Mouse (Mus musculus) lung, embryonic 15.5 days (tissue): ENCODE results near the gene H2-Eb1. TPM values are rescaled to one million over a fixed set of nuclear protein-coding genes. Genes with fewer than 3 reads are reported as not detected.

ENCODE experiments used
- ATAC-seq: fragments of 200-750 bp; cut with Nextera tagmentation; 2 replicates; pipeline ENCODE4 v1.8.0; 2017; ENCODE audit warnings: moderate number of reproducible peaks, borderline replicate concordance; ENCODE audit not compliant: low FRiP score, low TSS enrichment; ENCODE audit errors: extremely low read depth
- H3K27ac ChIP-seq: fragments of 300-500 bp; sonication (generic); 2 replicates; pipeline ENCODE4 v1.5.1; 2015; ENCODE audit warnings: moderate library complexity, mild to moderate bottlenecking, inconsistent platforms
- H3K27me3 ChIP-seq: fragments of 300-500 bp; sonication (generic); 2 replicates; pipeline ENCODE4 v1.6.1; 2015; ENCODE audit warnings: inconsistent platforms
- H3K36me3 ChIP-seq: fragments of 300-500 bp; sonication (generic); 2 replicates; pipeline ENCODE4 v1.6.1; 2015; ENCODE audit warnings: inconsistent platforms
- H3K4me1 ChIP-seq: fragments of 300-500 bp; sonication (generic); 2 replicates; pipeline ENCODE4 v1.6.1; 2015; ENCODE audit warnings: inconsistent platforms
- H3K4me2 ChIP-seq: fragments of 300-500 bp; sonication (generic); 2 replicates; pipeline ENCODE4 v1.6.1; 2015; ENCODE audit warnings: inconsistent platforms, mild to moderate bottlenecking, moderate library complexity
- H3K4me3 ChIP-seq: fragments of 300-500 bp; sonication (generic); 2 replicates; pipeline ENCODE4 v1.5.1; 2015; ENCODE audit warnings: mild to moderate bottlenecking, inconsistent platforms
- H3K9ac ChIP-seq: fragments of 300-500 bp; sonication (generic); 2 replicates; pipeline ENCODE4 v1.6.1; 2015; ENCODE audit warnings: inconsistent platforms
- H3K9me3 ChIP-seq: fragments of 300-500 bp; sonication (generic); 2 replicates; pipeline ENCODE4 v1.6.1; 2016; ENCODE audit warnings: inconsistent platforms
- WGBS: fragments of 180-500 bp; shearing (Covaris S2); methylation state at CpG from one replicate; pipeline ENCODE4 v1.1.7; 2015; 5-methylcytosine and 5-hydroxymethylcytosine counted together
- polyA plus RNA-seq: library from polyadenylated mRNA; unstranded; fragments of >200 nt; fragmentation: Nextera tagmentation; extraction: Ambion mirVana; gene quantifications from 2 replicates; pipeline ENCODE4 v1.2.1, GENCODE M21; 2015

H2-Eb1 gene
- polyA plus RNA-seq, 1 experiment from 2014 or later = 12.0 TPM

DNA sequence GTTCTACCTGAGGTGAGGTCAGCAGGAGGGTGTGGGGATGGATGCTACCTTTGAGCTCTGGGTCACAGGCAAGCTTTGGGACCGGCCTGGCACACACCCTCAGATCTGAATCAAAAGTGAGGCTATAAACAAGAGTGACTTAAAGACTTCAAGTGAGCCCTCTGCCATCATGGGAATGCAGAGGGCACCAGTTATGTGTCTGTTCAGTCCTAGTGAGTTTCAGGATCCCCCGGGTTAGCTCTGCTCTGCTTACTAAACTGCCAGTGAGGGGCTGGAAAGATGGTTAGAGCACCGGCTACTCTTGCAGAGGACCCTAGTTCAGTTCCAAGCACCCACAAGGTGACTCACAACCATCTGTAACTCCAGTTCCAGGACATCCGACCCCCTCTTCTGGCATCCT lies 13.1 kb upstream of the H2-Eb1 start:
- Histone ChIP-seq H3K9ac (no peak overlapping the region), H3K4me1 (no peaks in the 10 kb centered on the region), H3K4me2 (no peak overlapping the region), H3K27ac (no peak overlapping the region), H3K4me3 (no peak overlapping the region), H3K9me3 (no peaks in the 10 kb centered on the region), H3K36me3 (no peaks in the 10 kb centered on the region), H3K27me3 (no peaks in the 10 kb centered on the region)
- ATAC-seq = no peak
- 84% methylated on average over 4 of the region's 4 CpGs for WGBS

DNA sequence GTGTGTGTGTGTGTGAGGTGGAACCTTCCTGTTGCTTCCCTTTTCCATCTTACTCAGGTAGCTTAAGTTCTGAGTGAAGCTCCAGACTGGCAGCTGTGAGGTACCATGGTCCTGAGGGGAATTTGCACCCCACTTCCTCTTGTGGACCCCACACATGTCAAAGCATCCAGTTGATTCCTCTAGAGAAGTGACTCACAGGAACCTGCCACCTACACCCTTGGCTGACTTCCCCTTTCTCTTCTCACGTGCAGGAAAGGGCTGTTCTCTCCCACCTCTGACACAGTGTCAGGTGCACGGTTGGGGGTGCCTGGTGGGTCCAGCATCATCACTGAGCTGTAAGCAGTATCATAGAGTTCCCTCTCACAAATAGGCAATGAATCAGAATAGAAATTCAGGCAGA lies 12.1 kb upstream of the H2-Eb1 start:
- Histone ChIP-seq H3K4me2 (no peak overlapping the region), H3K4me1 (no peaks in the 10 kb centered on the region), H3K27ac (no peak overlapping the region), H3K27me3 (no peaks in the 10 kb centered on the region), H3K4me3 (no peak overlapping the region), H3K9me3 (no peaks in the 10 kb centered on the region), H3K36me3 (no peaks in the 10 kb centered on the region), H3K9ac (no peak overlapping the region)
- no peak for ATAC-seq
- 40% methylated on average over 2 of the region's 2 CpGs for WGBS

DNA sequence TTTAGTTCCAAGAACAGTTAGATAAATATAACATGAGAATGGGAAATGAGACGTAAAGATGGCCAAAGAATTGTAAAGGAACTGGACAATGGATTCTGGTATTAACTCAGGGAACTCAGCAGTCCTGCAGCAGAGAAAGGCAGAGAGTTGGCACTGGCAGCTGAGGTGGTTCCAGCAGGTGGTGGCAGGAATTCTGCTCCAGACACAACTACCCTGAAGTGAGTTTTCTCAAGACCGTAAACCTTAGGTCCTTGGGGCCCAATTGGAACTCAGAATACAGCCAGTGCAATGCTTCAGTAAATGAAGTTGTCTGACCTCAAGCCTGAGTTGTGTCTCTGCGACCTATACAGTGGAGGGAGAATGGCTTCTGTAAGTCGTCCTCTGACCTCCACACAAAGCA lies 11.4 kb upstream of the H2-Eb1 start:
- Histone ChIP-seq H3K27me3 (no peaks in the 10 kb centered on the region), H3K27ac (no peak overlapping the region), H3K36me3 (no peaks in the 10 kb centered on the region), H3K4me2 (no peak overlapping the region), H3K9ac (no peak overlapping the region), H3K9me3 (no peaks in the 10 kb centered on the region), H3K4me1 (no peaks in the 10 kb centered on the region), H3K4me3 (no peak overlapping the region)
- WGBS = 65% methylated on average over 4 of the region's 4 CpGs
- ATAC-seq = no peak

DNA sequence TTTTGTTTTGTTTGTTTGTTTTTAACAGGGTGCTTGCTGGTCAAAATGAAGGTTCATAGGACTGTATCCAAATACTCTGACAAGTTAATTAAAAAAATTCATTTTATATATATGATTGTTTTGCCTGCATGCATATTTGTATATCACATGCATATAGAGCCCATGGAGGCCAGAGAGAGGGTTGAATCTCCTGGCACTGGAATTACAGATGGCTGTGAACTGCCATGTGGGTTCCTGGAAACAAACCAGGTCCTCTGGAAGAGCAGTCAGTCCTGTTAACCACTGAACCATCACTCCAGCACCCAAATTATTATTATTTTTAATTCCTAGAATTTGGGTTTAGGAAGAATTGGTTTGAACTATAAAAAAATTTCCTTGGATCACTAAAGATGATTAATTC lies 10.4 kb upstream of the H2-Eb1 start:
- ATAC-seq = no peak
- H3K9ac ChIP-seq = no peak overlapping the region
- no peaks in the 10 kb centered on the region for H3K27me3 ChIP-seq
- no peaks in the 10 kb centered on the region for H3K36me3 ChIP-seq
- H3K4me1 ChIP-seq = no peaks in the 10 kb centered on the region
- no peaks in the 10 kb centered on the region for H3K9me3 ChIP-seq
- no peak overlapping the region for H3K27ac ChIP-seq
- no peak overlapping the region for H3K4me3 ChIP-seq
- H3K4me2 ChIP-seq = no peak overlapping the region

DNA sequence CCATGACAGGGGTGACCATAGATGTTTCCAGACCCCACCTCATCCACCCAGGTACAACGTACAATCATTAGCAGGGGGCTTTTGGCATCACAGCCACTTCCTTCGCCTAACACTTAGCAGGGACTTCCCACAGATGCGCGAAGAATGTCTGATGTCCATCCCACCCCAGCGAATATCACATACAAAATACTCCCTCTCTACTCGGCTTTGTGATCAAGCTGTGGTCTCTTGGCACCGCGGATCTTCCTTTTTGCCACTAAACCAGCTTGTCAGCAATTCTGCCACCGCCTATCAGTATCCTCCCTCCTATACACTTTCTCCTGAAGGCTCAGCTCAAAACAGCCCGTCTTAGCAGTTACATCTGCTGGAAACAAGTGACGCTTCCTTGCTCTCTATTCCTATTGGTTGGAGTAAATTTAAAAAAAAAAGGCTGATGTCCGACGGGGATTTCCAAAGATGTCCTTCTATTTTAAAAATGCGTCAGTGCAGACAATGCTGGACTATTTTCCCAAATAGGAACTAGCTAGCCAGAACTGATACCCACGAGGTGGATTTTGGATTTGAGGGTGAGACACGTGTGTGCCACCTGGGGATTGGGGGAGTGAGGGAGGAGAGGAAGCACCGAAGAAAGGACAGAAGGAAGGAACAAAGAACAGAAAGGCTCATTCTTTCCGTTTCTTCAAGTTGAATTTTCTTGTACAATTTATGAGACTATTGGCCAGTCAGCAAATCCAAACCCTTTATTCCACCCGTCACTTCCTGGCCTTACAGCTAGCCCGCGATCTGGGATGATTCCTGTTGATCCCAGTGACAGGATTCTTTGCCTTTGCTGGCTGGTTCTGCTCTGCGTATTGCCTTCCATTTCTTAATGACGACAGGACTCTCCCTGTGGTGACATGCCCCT lies 9.5 kb upstream of the H2-Eb1 start:
- Histone ChIP-seq H3K4me1 (no peaks in the 10 kb centered on the region), H3K36me3 (no peaks in the 10 kb centered on the region), H3K9ac (no peak overlapping the region), H3K27ac (no peak overlapping the region), H3K4me3 (peak overlapping the region; percentile 15; the same call in 1 of the 2 replicates), H3K9me3 (no peaks in the 10 kb centered on the region), H3K4me2 (peak overlapping the region; percentile 47), H3K27me3 (no peaks in the 10 kb centered on the region)
- peak; percentile 74; the same call in 1 of the 2 replicates for ATAC-seq
- 19% methylated on average over 23 of the region's 23 CpGs for WGBS

DNA sequence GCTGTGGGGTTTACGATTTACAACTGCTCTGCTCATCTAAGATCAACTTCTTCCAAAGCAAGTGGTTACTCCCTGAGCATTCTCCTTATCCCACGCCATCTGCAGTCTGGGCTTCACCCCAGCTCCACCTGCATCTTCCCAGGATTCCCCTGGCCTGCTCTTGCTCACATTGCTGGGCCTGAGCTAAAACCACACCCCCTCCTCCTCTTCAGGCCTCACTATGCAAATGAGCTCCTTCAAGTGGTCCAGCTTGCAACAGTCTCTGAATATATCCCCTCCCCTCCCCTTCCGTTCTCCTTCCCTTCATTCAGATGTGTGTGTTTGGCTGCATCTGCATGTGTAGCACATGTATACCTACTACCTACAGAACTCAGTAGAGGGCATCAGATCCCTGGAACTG lies 6.3 kb upstream of the H2-Eb1 start:
- Histone ChIP-seq H3K9ac (no peak overlapping the region), H3K4me3 (no peak overlapping the region), H3K27me3 (no peaks in the 10 kb centered on the region), H3K4me1 (no peaks in the 10 kb centered on the region), H3K9me3 (no peaks in the 10 kb centered on the region), H3K4me2 (no peak overlapping the region), H3K27ac (no peak overlapping the region), H3K36me3 (no peaks in the 10 kb centered on the region)
- ATAC-seq = no peak
- WGBS = 52% methylated on average over 3 of the region's 3 CpGs

DNA sequence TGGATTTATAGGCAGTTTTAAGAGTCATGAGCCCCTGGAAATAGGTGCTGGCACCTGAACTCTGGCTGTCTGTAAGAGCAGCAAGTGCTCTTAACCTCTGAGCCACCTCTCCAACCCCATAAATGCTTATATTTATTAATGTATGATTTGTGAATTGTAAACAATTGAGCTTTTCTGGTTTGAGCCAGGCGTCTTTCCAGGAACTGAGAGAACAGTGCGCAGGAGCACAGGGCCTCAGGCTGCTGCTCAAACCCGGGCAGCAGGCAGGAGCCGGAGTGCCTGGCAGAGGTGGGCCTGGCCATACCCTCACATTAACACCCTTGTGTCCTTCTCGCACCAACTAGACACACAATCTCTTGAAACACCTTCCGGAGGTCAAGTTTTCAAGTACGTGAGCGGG lies 5.6 kb upstream of the H2-Eb1 start:
- no peak overlapping the region for H3K9ac ChIP-seq
- no peaks in the 10 kb centered on the region for H3K36me3 ChIP-seq
- H3K27me3 ChIP-seq = no peaks in the 10 kb centered on the region
- no peak overlapping the region for H3K4me2 ChIP-seq
- H3K4me3 ChIP-seq = no peak overlapping the region
- 70% methylated on average over 8 of the region's 8 CpGs for WGBS
- no peaks in the 10 kb centered on the region for H3K9me3 ChIP-seq
- no peaks in the 10 kb centered on the region for H3K4me1 ChIP-seq
- no peak for ATAC-seq
- H3K27ac ChIP-seq = no peak overlapping the region

DNA sequence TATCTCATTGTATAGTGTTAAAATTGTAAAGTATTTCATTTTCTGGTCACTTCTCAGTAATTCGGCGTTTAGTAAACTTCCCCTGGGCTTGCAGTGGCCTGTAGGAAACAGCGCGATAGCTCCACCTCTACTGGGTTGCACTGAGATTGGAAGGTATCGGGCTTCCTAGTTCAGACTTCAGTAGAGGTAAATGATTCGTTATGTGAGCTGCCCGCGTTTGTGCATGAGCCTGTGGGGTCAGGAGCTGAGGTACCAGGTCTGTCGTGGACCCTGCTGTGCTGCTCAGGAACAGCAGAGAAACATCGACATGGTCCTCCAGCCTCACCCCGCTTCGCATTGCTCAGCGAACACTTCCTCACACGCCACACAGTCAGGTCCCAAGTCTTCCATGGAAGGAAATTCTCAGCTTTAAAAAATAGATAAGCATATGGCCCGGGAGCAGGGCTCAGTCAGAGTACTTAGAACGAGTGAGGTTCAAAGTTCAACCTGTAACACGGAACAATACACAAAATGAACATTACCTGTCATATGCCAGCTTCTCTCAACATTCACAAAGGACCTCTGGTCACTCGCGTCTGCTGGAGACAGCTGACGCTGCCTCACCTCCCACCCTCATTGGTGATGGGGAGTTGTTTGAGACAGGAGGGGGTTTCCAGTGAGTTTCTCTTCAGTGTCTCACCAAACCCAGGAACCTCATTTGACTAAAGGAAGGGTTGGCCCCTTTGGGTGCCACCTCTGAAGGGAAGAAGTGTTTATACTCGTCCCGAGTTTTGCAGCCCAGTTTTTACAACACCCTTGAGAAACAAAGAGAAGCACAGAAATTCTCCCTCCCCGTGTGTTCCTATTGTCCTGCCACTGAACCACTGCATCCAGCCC lies 4.7 kb upstream of the H2-Eb1 start:
- Histone ChIP-seq H3K9ac (no peak overlapping the region), H3K27ac (no peak overlapping the region), H3K36me3 (no peaks in the 10 kb centered on the region), H3K4me2 (no peak overlapping the region), H3K27me3 (no peaks in the 10 kb centered on the region), H3K9me3 (no peaks in the 10 kb centered on the region), H3K4me1 (no peaks in the 10 kb centered on the region), H3K4me3 (no peak overlapping the region)
- no peak for ATAC-seq
- 69% methylated on average over 23 of the region's 23 CpGs for WGBS

DNA sequence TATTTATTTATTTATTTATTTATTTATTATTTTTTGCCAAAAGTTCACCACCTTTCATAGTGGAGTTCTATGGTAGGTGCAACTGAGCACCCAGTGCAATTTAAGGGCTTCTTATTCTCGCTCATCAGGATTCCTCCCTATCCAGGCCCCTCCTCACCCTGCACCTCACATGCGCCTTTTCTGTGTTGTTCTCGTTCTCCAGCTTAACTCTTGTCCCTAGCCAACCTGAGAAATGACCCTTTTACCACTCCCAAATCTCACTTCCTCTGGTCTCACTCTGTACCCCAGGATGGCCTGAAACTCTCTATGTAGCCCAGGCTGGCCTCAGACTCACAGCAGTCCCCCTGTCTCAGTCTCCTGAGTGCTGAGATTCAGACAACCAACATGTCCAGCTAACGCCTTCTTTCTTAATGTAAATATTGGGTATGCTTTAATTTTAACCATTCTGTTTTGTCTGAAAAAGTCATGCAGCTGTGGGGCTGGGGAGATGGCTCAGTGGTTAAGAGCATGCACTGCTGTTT lies 3.9 kb upstream of the H2-Eb1 start:
- no peaks in the 10 kb centered on the region for H3K4me1 ChIP-seq
- no peaks in the 10 kb centered on the region for H3K27me3 ChIP-seq
- 87% methylated on average over 4 of the region's 4 CpGs for WGBS
- H3K9me3 ChIP-seq = no peaks in the 10 kb centered on the region
- no peaks in the 10 kb centered on the region for H3K36me3 ChIP-seq
- H3K4me2 ChIP-seq = no peak overlapping the region
- no peak for ATAC-seq
- H3K9ac ChIP-seq = no peak overlapping the region
- no peak overlapping the region for H3K4me3 ChIP-seq
- H3K27ac ChIP-seq = no peak overlapping the region

DNA sequence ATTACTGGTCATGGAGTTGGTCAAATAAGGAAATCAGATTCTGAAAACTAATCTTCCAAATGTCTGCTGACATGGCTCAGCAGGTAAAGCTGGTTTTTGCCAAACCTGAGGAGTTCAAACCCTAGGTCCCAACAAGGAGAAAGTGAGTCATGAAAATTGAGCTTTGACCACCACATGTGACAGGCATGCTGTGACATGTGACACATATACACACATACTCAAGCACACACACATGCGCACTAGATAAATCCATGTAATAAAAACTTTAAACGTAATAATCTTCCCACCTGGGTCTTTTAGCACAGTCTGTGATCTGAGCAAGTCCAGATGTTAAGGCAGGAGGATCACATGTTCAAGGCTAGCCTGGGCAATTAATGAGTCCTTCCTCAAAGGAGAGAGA lies 1.9 kb upstream of the H2-Eb1 start:
- Histone ChIP-seq H3K27ac (no peak overlapping the region), H3K36me3 (no peaks in the 10 kb centered on the region), H3K4me1 (no peaks in the 10 kb centered on the region), H3K27me3 (peaks cover 3% of the 10 kb centered on the region; the same call in 1 of the 2 replicates), H3K4me3 (no peak overlapping the region), H3K9me3 (no peaks in the 10 kb centered on the region), H3K9ac (no peak overlapping the region), H3K4me2 (no peak overlapping the region)
- ATAC-seq = no peak
- 78% methylated on average over 2 of the region's 2 CpGs for WGBS

DNA sequence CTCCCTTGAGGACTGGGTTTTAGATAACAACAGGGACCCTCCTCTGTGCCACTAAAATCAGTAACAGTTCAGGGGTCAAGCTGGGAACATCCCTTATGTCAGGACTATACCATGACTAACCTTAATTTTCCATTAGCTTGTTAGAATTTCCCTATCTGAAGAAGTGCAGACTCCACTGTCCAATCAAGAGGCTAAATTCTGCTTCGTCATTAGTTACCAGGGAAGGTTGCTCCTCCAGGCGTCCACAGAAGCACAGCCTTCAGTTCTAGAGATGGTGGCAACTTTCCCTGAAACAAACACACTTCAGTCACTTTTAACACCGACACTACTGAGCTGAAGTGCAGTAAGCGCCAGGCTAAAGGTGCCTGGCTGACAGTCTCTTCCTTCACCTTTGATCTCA lies 916 bp upstream of the H2-Eb1 start:
- no peak overlapping the region for H3K9ac ChIP-seq
- H3K9me3 ChIP-seq = no peaks in the 10 kb centered on the region
- H3K4me3 ChIP-seq = no peak overlapping the region
- no peak for ATAC-seq
- 10% methylated on average over 4 of the region's 4 CpGs for WGBS
- H3K27ac ChIP-seq = no peak overlapping the region
- H3K4me1 ChIP-seq = 0 out of 2 replicates have a peak, but pooled peaks cover 3% of the 10 kb centered on the region
- peaks cover 3% of the 10 kb centered on the region; the same call in 1 of the 2 replicates for H3K27me3 ChIP-seq
- H3K4me2 ChIP-seq = no peak overlapping the region
- H3K36me3 ChIP-seq = no peaks in the 10 kb centered on the region

DNA sequence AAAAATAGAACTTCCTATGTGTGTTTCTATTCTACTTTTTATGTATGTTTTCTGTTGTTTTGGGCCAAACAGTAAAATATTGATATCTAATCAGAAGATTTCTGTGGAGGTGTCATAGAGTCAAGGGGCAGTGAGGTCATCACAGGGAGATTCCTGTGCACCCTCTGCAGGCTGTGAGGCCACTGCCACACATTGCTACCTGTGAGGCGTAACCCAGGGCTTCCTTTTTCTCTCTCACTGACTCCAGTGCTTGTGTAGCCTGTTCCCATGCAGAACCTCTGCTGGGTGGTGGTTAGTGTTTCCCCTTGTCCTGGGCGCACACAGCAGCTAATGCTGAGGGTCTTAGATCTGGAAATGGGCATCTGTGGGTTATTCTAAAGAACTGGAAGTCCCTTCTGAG lies 740 bp downstream of the H2-Eb1 start:
- no peak for ATAC-seq
- Histone ChIP-seq H3K36me3 (no peaks in the 10 kb centered on the region), H3K4me2 (no peak overlapping the region), H3K4me3 (no peak overlapping the region), H3K9ac (no peak overlapping the region), H3K27ac (no peak overlapping the region), H3K27me3 (peaks cover 3% of the 10 kb centered on the region; the same call in 1 of the 2 replicates), H3K9me3 (no peaks in the 10 kb centered on the region), H3K4me1 (0 out of 2 replicates have a peak, but pooled peaks cover 3% of the 10 kb centered on the region)
- 79% methylated on average over 2 of the region's 2 CpGs for WGBS
